Mouse (Mus musculus): ENCODE data around the gene Gm21887. TPM values are rescaled to one million over a fixed set of nuclear protein-coding genes. Genes with fewer than 3 reads are reported as not detected.
"Not testable (repeated sequence)": the region's sequence is repeated elsewhere in the genome, so short reads cannot be mapped to it uniquely, and the experiment has no call there.

Gene Gm21887
- total RNA-seq, 2 experiments from 2014 or later: 190 to 207 TPM

DNA sequence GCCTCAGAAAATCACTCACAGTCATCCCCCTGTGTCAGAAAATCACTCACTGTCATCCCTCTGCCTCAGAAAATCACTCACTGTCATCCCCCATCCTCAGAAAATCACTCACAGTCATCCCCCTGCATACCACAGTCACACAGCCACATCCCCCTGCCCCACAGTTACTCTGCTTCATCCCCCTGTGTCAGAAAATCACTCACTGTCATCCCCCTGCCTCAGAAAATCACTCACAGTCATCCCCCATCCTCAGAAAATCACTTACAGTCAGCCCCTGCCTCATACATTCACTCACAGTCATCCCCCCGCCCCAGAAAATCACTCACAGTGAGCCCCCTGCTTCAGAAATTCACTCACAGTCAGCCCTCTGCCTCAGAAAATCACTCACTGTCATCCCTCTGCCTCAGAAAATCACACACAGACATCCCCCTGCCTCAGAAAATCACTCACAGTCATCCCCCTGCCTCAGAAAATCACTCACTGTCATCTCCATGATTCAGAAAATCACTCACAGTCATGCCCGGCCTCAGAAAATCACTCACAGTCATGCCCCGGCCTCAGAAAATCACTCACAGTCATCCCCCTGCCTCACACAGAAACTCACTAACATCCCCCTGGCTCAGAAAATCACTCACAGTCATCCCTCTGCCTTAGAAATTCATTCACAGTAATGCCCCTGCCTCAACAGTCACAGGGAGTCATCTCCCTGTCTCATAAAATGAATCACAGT lies 9.4 kb upstream of the Gm21887 start:
- not testable (repeated sequence) for H3K27ac ChIP-seq; H3K4me3 ChIP-seq; DNase-seq (ENCODE audit: extremely low spot score in 1 of 2, low spot score in 2 of 2)
- intact Hi-C loops (cut with DNase I): loop anchor here (1.0 kb wide), 1 partner anchor 9 kb away; no protein-coding TSS in a partner anchor

DNA sequence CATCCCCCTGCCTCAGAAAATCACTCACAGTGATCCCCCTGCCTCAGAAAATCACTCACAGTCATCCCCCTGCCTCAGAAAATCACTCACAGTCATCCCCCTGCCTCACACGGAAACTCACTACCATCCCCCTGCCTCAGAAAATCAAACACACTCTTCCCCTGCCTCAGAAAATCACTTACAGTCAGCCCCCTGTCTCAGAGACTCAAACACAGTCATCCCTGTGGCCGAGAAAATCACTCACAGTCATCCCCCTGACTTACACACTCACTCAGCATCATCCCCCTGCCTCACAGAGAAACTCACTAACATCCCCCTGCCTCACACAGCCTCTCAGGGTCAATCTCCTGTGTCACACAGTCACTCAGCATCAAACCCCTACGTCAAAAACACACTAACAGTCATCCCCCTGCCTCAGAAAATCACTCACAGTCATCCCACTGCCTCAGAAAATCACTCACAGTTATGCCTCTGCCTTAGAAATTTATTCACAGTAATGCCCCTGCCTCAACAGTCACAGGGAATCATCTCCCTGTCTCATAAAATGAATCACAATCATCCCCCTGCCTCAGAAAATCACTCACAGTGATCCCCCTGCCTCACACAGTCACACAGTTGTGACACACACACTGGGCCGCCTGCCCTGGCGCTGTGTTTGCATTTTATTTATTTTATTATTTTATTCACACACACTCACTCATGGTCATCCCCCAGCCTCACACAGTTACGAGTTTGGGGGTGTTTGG lies 8.6 kb upstream of the Gm21887 start:
- intact Hi-C loops (cut with DNase I); H3K4me3 ChIP-seq; DNase-seq (ENCODE audit: extremely low spot score in 1 of 2, low spot score in 2 of 2); H3K27ac ChIP-seq: not testable (repeated sequence)

DNA sequence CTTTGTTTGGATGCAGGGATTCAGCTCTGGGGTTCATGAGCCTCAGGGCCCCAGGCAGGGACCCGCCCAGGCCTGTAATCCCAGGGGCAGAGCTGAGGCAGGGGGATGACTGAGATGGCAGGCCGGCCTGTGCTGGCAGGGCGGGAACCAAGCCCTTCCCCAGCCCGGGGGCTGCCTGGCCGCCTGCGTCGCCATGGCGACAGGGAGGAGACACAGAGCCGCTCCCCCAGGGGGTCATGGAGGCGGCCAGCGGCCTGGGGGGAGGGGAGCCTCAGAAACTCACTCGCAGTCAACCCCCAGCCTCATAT lies 8.1 kb upstream of the Gm21887 start:
- intact Hi-C loops (cut with DNase I); H3K27ac ChIP-seq; H3K4me3 ChIP-seq; DNase-seq (ENCODE audit: extremely low spot score in 1 of 2, low spot score in 2 of 2): not testable (repeated sequence)

DNA sequence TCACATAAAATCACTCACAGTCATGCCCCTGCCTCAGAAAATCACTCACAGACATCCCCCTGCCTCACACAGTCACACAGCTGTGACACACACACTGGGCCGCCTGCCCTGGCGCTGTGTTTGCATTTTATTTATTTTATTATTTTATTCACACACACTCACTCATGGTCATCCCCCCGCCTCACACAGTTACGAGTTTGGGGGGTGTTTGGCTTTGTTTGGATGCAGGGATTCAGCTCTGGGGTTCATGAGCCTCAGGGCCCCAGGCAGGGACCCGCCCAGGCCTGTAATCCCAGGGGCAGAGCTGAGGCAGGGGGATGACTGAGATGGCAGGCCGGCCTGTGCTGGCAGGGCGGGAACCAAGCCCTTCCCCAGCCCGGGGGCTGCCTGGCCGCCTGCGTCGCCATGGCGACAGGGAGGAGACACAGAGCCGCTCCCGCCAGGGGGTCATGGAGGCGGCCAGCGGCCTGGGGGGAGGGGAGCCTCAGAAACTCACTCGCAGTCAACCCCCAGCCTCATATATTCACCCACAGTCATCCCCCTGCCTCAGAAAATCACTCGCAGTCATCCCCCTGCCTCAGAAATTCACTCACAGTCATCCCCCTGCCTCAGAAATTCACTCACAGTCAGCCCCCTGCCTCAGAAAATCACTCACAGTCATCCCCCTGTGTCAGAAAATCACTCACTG lies 6.8 kb upstream of the Gm21887 start:
- H3K4me3 ChIP-seq; intact Hi-C loops (cut with DNase I); H3K27ac ChIP-seq: not testable (repeated sequence)
- DNase-seq (ENCODE audit: extremely low spot score in 1 of 2, low spot score in 2 of 2): peak; percentile 63 to 72

DNA sequence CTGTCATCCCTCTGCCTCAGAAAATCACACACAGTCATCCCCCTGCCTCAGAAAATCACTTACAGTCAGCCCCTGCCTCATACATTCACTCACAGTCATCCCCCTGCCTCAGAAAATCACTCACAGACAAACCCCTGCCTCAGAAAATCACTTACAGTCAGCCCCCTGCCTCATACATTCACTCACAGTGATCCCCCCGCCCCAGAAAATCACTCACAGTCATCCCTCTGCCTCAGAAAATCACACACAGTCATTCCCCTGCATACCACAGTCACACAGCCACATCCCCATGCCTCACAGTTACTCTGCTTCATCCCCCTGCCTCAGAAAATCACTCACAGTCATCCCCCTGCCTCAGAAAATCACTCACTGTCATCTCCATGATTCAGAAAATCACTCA lies 5.9 kb upstream of the Gm21887 start:
- H3K4me3 ChIP-seq; H3K27ac ChIP-seq; intact Hi-C loops (cut with DNase I); DNase-seq (ENCODE audit: extremely low spot score in 1 of 2, low spot score in 2 of 2): not testable (repeated sequence)

DNA sequence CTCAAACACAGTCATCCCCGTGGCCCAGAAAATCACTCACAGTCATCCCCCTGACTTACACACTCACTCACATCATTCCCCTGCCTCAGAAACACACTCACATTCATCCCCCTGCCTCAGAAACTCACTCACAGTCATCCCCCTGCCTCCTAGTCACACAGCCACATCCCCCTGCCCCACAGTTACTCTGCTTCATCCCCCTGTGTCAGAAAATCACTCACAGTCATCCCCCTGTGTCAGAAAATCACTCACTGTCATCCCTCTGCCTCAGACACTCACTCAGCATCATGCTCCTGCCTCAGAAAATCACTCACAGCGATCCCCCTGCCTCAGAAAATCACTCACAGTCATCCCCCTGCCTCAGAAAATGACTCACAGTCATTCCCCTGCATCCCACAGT lies 5.2 kb upstream of the Gm21887 start:
- H3K4me3 ChIP-seq; intact Hi-C loops (cut with DNase I); DNase-seq (ENCODE audit: extremely low spot score in 1 of 2, low spot score in 2 of 2); H3K27ac ChIP-seq: not testable (repeated sequence)

DNA sequence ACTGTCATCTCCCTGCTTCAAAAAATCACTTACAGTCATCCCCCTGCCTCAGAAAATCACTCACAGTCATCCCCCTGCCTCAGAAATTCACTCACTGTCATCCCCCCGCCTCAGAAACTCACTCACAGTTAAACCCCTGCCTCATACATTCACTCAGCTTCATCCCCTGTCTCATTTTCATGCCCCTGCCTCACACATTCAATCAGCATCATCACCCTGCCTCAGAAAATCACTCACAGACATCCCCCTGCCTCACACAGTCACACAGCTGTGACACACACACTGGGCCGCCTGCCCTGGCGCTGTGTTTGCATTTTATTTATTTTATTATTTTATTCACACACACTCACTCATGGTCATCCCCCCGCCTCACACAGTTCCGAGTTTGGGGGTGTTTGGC lies 4.7 kb upstream of the Gm21887 start:
- H3K27ac ChIP-seq; H3K4me3 ChIP-seq; intact Hi-C loops (cut with DNase I); DNase-seq (ENCODE audit: extremely low spot score in 1 of 2, low spot score in 2 of 2): not testable (repeated sequence)

DNA sequence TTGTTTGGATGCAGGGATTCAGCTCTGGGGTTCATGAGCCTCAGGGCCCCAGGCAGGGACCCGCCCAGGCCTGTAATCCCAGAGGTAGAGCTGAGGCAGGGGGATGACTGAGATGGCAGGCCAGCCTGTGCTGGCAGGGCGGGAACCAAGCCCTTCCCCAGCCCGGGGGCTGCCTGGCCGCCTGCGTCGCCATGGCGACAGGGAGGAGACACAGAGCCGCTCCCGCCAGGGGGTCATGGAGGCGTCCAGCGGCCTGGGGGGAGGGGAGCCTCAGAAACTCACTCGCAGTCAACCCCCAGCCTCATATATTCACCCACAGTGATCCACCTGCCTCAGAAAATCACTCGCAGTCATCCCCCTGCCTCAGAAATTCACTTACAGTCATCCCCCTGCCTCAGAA lies 4.3 kb upstream of the Gm21887 start:
- intact Hi-C loops (cut with DNase I); H3K27ac ChIP-seq; H3K4me3 ChIP-seq: not testable (repeated sequence)
- DNase-seq (ENCODE audit: extremely low spot score in 1 of 2, low spot score in 2 of 2): peak; percentile 62 to 72

DNA sequence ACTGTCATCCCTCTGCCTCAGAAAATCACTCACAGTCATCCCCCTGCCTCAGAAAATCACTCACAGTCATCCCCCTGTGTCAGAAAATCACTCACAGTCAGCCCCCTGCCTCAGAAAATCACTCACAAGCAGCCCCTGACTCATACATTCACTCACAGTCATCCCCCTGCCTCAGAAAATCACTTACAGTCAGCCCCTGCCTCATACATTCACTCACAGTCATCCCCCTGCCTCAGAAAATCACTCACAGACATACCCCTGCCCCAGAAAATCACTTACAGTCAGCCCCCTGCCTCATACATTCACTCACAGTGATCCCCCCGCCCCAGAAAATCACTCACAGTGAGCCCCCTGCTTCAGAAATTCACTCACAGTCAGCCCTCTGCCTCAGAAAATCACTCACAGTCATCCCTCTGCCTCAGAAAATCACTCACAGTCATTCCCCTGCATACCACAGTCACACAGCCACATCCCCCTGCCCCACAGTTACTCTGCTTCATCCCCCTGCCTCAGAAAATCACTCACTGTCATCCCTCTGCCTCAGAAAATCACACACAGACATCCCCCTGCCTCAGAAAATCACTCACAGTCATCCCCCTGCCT lies 3.7 kb upstream of the Gm21887 start:
- H3K27ac ChIP-seq; H3K4me3 ChIP-seq; intact Hi-C loops (cut with DNase I); DNase-seq (ENCODE audit: extremely low spot score in 1 of 2, low spot score in 2 of 2): not testable (repeated sequence)

DNA sequence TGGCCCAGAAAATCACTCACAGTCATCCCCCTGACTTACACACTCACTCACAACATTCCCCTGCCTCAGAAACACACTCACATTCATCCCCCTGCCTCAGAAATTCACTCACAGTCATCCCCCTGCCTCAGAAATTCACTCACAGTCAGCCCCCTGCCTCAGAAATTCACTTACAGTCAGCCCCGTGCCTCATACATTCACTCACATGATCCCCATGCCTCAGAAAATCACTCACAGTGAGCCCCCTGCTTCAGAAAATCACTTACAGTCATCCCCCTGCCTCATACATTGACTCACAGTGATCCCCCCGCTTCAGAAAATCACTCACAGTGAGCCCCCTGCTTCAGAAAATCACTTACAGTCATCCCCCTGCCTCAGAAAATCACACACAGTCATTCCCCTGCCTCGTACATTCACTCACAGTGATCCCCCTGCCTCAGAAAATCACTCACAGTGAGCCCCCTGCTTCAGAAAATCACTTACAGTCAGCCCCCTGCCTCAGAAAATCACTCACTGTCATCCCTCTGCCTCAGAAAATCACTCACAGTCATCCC lies 2.7 kb upstream of the Gm21887 start:
- DNase-seq (ENCODE audit: extremely low spot score in 1 of 2, low spot score in 2 of 2); H3K27ac ChIP-seq; intact Hi-C loops (cut with DNase I); H3K4me3 ChIP-seq: not testable (repeated sequence)

DNA sequence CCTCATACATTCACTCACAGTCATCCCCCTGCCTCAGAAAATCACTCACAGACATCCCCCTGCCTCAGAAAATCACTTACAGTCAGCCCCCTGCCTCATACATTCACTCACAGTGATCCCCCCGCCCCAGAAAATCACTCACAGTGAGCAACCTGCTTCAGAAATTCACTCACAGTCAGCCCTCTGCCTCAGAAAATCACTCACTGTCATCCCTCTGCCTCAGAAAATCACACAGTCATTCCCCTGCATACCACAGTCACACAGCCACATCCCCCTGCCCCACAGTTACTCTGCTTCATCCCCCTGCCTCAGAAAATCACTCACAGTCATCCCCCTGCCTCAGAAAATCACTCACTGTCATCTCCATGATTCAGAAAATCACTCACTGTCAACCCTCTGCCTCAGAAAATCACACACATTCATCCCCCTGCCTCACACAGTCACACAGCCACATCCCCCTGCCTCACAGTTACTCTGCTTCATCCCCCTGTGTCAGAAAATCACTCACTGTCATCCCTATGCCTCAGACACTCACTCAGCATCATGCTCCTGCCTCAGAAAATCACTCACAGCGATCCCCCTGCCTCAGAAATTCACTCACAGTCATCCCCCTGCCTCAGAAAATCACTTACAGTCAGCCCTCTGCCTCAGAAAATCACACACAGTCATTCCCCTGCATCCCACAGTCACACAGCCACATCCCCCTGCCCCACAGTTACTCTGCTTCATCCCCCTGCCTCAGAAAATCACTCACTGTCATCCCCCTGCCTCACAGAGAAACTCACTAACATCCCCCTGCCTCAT lies 1.9 kb upstream of the Gm21887 start:
- H3K27ac ChIP-seq; DNase-seq (ENCODE audit: extremely low spot score in 1 of 2, low spot score in 2 of 2); H3K4me3 ChIP-seq; intact Hi-C loops (cut with DNase I): not testable (repeated sequence)

DNA sequence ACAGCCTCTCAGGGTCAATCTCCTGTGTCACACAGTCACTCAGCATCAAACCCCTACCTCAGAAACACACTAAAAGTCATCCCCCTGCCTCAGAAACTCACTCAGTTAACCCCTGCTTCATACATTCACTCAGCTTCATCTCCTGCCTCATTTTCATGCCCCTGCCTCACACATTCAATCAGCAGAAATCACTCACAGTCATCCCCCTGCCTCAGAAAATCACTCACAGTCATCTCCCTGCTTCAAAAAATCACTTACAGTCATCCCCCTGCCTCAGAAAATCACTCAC lies 1.3 kb upstream of the Gm21887 start:
- DNase-seq (ENCODE audit: extremely low spot score in 1 of 2, low spot score in 2 of 2); H3K27ac ChIP-seq; H3K4me3 ChIP-seq; intact Hi-C loops (cut with DNase I): not testable (repeated sequence)

DNA sequence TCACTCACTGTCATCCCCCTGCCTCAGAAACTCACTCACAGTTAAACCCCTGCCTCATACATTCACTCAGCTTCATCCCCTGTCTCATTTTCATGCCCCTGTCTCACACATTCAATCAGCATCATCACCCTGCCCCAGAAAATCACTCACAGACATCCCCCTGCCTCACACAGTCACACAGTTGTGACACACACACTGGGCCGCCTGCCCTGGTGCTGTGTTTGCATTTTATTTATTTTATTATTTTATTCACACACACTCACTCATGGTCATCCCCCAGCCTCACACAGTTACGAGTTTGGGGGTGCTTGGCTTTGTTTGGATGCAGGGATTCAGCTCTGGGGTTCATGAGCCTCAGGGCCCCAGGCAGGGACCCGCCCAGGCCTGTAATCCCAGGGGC lies 875 bp upstream of the Gm21887 start:
- peak overlapping the region; percentile 9 for H3K4me3 ChIP-seq
- intact Hi-C loops (cut with DNase I); H3K27ac ChIP-seq: not testable (repeated sequence)
- peak; percentile 35 to 56 for DNase-seq (ENCODE audit: extremely low spot score in 1 of 2, low spot score in 2 of 2)

DNA sequence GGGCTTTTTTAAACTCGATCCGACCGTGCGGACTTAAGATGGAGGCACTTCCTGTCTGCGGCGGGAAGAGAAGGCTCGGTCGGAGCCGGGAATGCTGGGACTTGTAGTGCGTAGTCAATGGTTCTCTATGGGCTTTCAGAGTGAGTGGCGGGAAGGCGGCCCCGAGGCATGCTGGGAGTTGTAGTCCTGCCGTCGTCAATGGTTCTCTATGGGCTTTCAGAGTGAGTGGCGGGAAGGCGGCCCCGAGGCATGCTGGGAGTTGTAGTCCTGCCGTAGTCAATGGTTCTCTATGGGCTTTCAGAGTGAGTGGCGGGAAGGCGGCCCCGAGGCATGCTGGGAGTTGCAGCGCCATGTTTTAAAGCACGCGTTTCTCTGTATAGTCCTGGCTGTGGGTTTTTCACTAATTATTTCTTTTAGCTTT lies 352 bp downstream of the Gm21887 start:
- intact Hi-C loops (cut with DNase I); H3K27ac ChIP-seq: not testable (repeated sequence)
- DNase-seq (ENCODE audit: extremely low spot score in 1 of 2, low spot score in 2 of 2): peak; percentile 100
- peak overlapping the region; percentile 56 for H3K4me3 ChIP-seq

Measured in left cerebral cortex, adult 2 months (tissue).